8 mouse cellular contexts compared by ENCODE assay signal in the genomic region with DNA sequence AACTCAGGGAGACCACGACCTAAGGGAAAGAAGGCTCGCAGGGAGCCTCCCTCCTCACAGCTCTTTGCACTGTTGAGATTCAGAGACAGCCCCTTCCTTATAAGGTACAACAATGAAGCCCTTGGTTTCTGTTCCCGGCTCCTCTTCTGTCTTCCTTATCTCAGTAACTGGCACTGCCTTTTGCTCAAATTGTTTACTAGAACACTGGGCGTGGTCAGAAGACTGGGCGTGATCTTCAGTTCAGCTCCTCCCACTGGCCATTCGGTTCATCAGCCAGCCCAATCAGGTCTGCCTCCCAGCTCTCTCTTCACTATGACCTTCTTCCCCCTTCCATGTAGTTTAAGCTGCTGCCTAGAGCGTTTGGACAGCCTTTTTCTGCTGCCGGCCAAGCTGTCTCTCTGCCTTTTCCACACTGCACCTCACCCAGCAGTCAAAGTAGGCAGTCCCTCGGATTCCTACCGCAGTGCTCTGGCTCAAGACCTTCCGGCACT. TPM values are rescaled to one million over a fixed set of nuclear protein-coding genes. Genes with fewer than 3 reads are reported as not detected.
DNase-seq lines count a peak whose midpoint lies in the region; ATAC-seq lines count a peak whose summit lies in the region.

No protein-coding gene starts in this region.

- H3K27me3 ChIP-seq in lung, embryonic 16.5 days (ENCODE audit: control insufficient read depth, insufficient read depth, low read depth, low read length) = no peaks in the 10 kb centered on the region

- 9% methylated on average over 11 of the region's 11 CpGs for WGBS in lung, embryonic 16.5 days

- no peak overlapping the region for H3K27ac ChIP-seq in lung, embryonic 16.5 days (ENCODE audit: low read length)

- H3K9me3 ChIP-seq in lung, embryonic 16.5 days (ENCODE audit: control insufficient read depth, low read length) = no peaks in the 10 kb centered on the region

- DNase-seq in B cell, adult 2 months = peak; percentile 83 to 86
- DNase-seq in NIH3T3 (ENCODE audit: low read depth) = peak; percentile 34
- peak; percentile 89 for DNase-seq in embryo, embryonic 10 days (ENCODE audit: low spot score)
- DNase-seq in heart, adult 8-10 months (ENCODE audit: low spot score) = peak; percentile 90
- DNase-seq in kidney, adult 18-20 months = peak; percentile 87
- peak; percentile 72 for DNase-seq in thymus, postnatal 4 days

- peaks cover 11% of the 10 kb centered on the region for H3K4me1 ChIP-seq in lung, embryonic 16.5 days (replicated peaks; ENCODE audit: control insufficient read depth, insufficient read depth, low read length)

- no peaks in the 10 kb centered on the region for H3K36me3 ChIP-seq in lung, embryonic 16.5 days (ENCODE audit: control insufficient read depth, insufficient read depth, low read length)

- H3K4me2 ChIP-seq in lung, embryonic 16.5 days (ENCODE audit: low read depth, low read length) = peak overlapping the region; percentile 40

- H3K4me3 ChIP-seq in lung, embryonic 16.5 days (ENCODE audit: low read length) = peak overlapping the region; percentile 22; the same call in 1 of the 2 replicates

- H3K9ac ChIP-seq in lung, embryonic 16.5 days (ENCODE audit: low read length) = 0 out of 2 replicates have a peak overlapping the region, but pooled peaks have one; percentile 17

- ATAC-seq in lung, embryonic 16.5 days (ENCODE audit: low read depth) = peak; percentile 76
- ATAC-seq in neutrophil, adult 5-6 weeks (ENCODE audit: extremely low read depth, insufficient number of reproducible peaks, low FRiP score, poor library complexity, severe bottlenecking) = peak; percentile 83

RNA-seq across cellular contexts. Expression of a gene that starts 19.3 kb away (rescaled TPM):
- total RNA-seq in heart, adult 8-10 months (2022) = 100 to 1,000 TPM in 2 of 4 experiments, 10 to 100 TPM in 2; 76.6 to 102 (median 91.8) TPM
- polyA plus RNA-seq in lung, embryonic 16.5 days (2015; fragmentation: Nextera tagmentation; extraction: Ambion mirVana) = 79.7 and 80.8 TPM in 2 replicates
- 11.8 and 12.7 TPM in 2 replicates for total RNA-seq in neutrophil, adult 5-6 weeks (2017)

RNA-seq across cellular contexts. Expression of a gene that starts 34.1 kb away (rescaled TPM):
- total RNA-seq in heart, adult 8-10 months (2022) = 1 to 10 TPM; 4.4 to 6.6 (median 5.8) TPM
- polyA plus RNA-seq in lung, embryonic 16.5 days (2015; fragmentation: Nextera tagmentation; extraction: Ambion mirVana) = 36.8 and 40.2 TPM in 2 replicates
- 14.1 and 15.2 TPM in 2 replicates for total RNA-seq in neutrophil, adult 5-6 weeks (2017)

Comparison
In these comparisons a context has a peak if more than half of its experiments do, and no peak if none do; other contexts are left out.
1. DNase-seq: peak in every context shown above with its lines; median percentile 90 in heart, adult 8-10 months; 89 in embryo, embryonic 10 days; 87 in kidney, adult 18-20 months; 84 in B cell, adult 2 months; 72 in thymus, postnatal 4 days; 34 in NIH3T3.